Mouse (Mus musculus) lung, adult 2 months (tissue): Measurements from ENCODE around the gene Ndufs2. TPM values are rescaled to one million over a fixed set of nuclear protein-coding genes. Genes with fewer than 3 reads are reported as not detected.

Source experiments
- DNase-seq: peaks from one replicate; pipeline ENCODE4 v3.0.0; 2022
- H3K4me1 ChIP-seq: fragments of 200-500 bp; 2 replicates; pipeline ENCODE4 v1.6.1; 2011; ENCODE audit warnings: low read length; ENCODE audit not compliant: control insufficient read depth, insufficient read depth
- H3K4me3 ChIP-seq: fragments of 200-500 bp; replicated peaks from 2 replicates; pipeline ENCODE3; 2011; ENCODE audit warnings: low read depth, mild to moderate bottlenecking, control low read depth, low read length; ENCODE audit errors: extremely low read depth
- CTCF ChIP-seq: fragments of 200-500 bp; IDR thresholded peaks from 2 replicates; pipeline ENCODE4 v1.5.1; 2011; ENCODE audit warnings: mild to moderate bottlenecking, low read length, control low read depth; ENCODE audit not compliant: insufficient read depth
- POLR2A ChIP-seq: fragments of 200-500 bp; IDR thresholded peaks from 2 replicates; pipeline ENCODE4 v1.6.1; 2011; ENCODE audit warnings: low read depth, mild to moderate bottlenecking, control low read depth, low read length, borderline replicate concordance; ENCODE audit errors: extremely low read depth
- WGBS: fragments of 180-500 bp; shearing (Covaris S2); methylation state at CpG from one replicate; pipeline ENCODE4 v1.1.7; 2018; 5-methylcytosine and 5-hydroxymethylcytosine counted together
- polyA plus RNA-seq: library from polyadenylated mRNA; depleted of rRNA; stranded (reverse); fragments of >200 nt; gene quantifications from 2 replicates; pipeline ENCODE4 v1.2.3, GENCODE M21; 2012

Gene Ndufs2
- polyA plus RNA-seq, 1 experiment, result 118 TPM

DNA sequence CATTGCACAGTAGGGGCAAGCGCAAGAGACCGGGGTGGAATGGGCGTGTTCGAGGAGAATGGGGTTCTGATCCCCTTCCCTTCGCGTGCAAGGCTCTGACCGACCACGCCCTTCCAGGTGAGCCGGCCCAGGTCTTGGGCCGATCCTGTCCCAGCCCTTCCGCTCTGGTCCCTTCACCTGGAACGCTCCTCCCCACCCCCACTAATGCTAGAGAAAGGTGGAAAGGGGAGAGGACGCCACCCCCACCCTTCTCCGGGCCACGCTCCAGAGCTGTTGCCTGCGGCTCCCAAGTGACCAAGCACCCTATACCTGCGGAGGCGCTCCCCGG, 19.3 kb upstream of the Ndufs2 start:
- Histone ChIP-seq H3K4me1 (peaks cover 12% of the 10 kb centered on the region; the same call in 1 of the 2 replicates), H3K4me3 (peak overlapping the region; percentile 88)
- TF ChIP-seq CTCF, result no peak
- no peak for DNase-seq
- WGBS, result 2% methylated on average over 19 of the region's 19 CpGs

DNA sequence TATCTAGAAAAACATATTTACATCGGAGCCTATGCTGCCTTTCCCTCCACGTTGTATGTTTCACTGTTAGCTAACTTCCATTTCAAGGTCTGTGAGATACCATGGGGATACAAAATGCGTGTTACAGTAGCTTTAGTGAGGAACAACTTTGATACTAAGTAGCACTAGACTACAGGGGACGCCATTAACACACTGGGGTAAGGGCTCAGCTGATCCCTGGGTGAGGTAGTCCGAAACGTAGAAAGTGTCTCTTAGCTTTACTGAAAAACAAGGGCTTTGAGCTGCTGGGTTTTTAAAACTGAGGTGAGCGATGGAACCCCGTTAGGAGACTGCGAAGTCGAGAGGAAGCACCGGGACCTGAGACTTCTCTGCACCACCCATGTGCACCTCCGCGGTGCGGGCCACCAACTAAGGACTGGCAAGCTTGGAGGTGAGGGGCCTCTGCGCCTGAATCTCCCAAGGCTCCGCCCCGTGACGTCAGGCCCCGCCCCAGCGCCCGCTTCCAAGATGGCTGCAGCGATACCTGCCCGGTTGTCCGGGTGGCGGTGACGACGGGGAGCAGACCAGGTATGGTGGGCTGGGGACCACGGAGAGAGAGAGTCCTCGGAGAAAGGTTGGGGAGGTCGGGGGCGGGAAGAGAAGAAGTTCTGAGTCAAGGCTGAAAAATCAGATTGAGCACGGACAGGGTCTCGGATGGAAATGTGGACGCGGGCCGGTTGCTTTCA, 18.8 kb upstream of the Ndufs2 start, which contains the start of gene B4galt3:
TSS of gene B4galt3 (plus strand) at position 481 of the 725 bp plus-strand sequence.
- 4% methylated on average over 36 of the region's 36 CpGs for whole genome bisulfite sequencing
- H3K4me3 ChIP-seq, result peak within 1 kb of the TSS; percentile 88
- TF ChIP-seq CTCF, result no peak
- TF ChIP-seq POLR2A, result peak; percentile 97
- peaks cover 12% of the 10 kb centered on the region; the same call in 1 of the 2 replicates for H3K4me1 ChIP-seq
- DNase-seq, result peak; percentile 99

DNA sequence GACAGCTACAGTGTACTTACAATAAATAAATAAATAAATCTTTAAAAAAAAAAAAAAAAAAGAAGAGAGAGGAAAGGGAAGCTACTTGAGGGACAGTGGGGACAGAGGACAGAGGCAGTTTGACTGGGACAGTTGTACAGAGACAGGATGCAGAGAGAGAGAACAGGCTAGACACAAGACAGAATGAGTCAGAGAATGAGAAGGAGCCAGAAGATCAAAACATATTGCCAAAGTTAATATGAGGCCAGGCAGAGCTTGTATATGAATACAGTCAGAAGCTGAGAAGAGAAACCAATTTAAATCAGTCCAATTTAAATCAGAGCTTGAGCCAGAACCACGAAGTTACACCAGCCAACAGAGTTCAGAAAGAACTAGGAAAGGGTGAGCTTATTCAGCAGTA, 17.2 kb upstream of the Ndufs2 start:
- no peak for DNase-seq
- Histone ChIP-seq H3K4me1 (peaks cover 12% of the 10 kb centered on the region; the same call in 1 of the 2 replicates), H3K4me3 (no peak overlapping the region)
- 58% methylated on average over 1 of the region's 1 CpGs for WGBS
- no peak for TF ChIP-seq CTCF
- TF ChIP-seq POLR2A, result no peak

DNA sequence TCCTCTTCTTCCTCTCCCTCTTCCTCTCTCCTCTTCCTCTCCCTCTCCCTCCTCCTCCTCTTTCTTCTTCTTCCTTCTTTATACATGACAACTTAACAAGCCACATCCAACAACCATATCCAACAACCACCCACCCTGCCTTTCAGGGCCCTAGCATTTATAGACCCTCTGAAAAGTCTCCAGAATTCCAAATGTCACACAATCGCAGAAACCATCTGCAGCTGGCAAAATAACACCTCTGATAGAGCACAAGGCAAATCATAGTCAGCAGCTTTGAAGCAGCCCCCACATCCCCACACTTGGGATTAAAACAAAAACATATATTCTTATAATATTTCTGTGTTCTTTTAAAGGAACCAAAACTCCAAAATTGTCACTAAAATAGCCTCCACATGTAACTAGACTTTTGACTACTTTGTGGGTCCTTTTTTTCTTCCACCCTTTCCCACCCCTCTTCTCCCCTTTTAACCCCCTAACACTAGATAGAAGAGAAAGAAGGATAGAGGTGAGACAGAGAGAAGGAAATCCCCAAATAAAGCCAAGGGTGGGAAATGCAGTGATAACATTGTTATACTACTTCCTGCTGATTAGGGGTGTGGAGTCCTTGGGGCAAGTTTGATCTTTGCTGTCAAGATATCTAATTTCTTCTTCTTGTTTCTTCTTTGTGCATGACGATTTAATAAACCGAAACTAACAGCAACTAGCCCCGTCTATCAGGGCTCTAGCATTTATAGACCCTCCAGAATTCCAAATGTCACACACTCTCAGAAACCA, 15.0 kb upstream of the Ndufs2 start:
- Histone ChIP-seq H3K4me3 (no peak overlapping the region), H3K4me1 (peaks cover 6% of the 10 kb centered on the region; the same call in 1 of the 2 replicates)
- DNase-seq, result no peak
- no peak for TF ChIP-seq POLR2A
- 37% methylated on average over 4 of the region's 4 CpGs for WGBS

DNA sequence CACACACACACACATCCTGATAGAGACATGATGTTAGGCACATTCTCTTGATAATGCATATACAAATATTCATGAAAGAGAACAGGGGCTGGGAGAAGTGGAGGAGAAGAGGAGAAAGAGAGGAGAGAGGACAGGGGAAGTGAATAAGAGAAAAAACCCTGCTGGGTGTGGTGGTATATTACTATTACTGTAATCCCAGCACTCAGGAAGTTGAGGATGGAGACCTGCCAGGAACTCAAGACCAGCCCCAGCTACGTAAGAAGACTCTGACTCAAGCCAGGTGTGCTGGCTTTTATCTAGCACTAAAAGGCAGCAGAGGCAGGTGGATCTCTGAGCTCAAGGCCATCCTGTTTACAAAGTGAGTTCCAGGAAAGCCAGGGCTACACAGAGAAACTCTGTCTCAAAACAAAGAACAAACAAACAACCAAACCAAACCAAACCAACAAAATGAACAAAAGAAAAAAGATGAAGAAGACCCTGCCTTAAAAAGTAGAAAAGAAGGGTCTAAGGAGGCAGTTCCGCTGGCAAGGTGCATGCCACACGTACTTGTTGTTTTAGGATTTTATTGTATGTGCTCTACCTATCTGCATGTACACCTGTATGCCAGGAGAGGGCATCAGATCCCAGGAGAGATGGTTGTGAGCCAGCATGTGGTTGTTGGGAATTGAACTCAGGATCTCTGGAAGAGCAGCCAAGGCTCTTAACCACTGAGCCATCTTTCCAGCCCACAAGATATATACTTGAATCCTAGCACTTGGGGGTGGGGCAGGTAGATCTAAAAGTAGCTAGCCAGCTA, 12.7 kb upstream of the Ndufs2 start:
- 63% methylated on average over 3 of the region's 3 CpGs for WGBS
- TF ChIP-seq POLR2A (no peak), CTCF (no peak)
- H3K4me3 ChIP-seq, result no peak overlapping the region

DNA sequence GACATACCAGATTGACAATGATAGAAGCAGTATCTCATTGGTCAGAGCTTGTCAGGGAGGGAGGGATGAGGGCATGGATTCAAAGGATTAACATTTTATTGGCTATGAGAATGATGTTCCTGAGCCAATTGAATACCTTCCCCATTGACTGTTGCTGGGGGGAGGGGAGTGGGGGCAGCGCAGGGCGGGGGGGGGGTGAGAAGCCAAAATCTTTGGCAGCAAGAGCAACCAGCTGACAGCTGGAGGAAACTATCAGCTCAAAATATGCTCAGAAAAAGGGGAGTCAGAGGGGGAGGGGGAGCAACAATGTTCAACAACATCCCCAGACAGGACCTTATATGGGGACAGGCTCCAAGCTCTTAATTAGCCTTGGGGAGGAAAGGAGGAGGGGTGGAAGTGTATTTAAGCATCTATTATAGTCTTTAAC, 12.0 kb upstream of the Ndufs2 start:
- TF ChIP-seq CTCF (no peak), POLR2A (no peak)
- H3K4me1 ChIP-seq, result peaks cover 6% of the 10 kb centered on the region; the same call in 1 of the 2 replicates
- WGBS, result 7% methylated on average over 2 of the region's 2 CpGs

More for the DNA sequence above, 12.7 kb upstream of the Ndufs2 start:
- no peak for DNase-seq
- H3K4me1 ChIP-seq, result peaks cover 6% of the 10 kb centered on the region; the same call in 1 of the 2 replicates

DNA sequence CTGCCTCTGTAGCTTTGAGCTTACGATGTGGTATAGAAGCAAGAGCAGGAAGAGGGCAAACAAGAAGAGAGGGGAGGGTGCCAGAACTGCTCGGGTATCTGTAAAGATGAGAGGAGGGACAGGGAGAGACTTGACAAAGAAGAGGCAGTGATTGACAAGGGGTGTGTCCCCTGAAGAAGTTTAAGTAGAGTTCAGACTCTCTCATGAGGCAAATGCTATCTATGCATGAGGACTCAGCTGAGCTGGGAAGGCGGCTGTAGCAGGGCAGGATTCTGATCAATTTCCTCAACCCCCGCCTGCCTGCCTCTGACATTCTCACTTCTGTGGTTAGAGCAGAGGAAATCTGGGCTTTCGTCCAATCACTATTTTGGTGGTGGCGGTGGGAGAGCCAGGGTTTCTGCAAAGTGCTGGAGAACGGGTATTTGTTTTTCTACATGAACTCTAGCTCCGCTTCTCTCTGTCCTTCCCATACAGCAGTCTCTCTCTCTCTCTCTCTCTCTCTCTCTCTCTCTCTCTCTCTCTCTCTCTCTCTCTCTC, 11.5 kb upstream of the Ndufs2 start:
- no peak for TF ChIP-seq CTCF
- Histone ChIP-seq H3K4me3 (no peak overlapping the region), H3K4me1 (peaks cover 6% of the 10 kb centered on the region; the same call in 1 of the 2 replicates)
- 0% methylated on average over 8 of the region's 8 CpGs for WGBS
- no peak for DNase-seq

More for the DNA sequence above, 12.0 kb upstream of the Ndufs2 start:
- no peak overlapping the region for H3K4me3 ChIP-seq
- no peak for DNase-seq

DNA sequence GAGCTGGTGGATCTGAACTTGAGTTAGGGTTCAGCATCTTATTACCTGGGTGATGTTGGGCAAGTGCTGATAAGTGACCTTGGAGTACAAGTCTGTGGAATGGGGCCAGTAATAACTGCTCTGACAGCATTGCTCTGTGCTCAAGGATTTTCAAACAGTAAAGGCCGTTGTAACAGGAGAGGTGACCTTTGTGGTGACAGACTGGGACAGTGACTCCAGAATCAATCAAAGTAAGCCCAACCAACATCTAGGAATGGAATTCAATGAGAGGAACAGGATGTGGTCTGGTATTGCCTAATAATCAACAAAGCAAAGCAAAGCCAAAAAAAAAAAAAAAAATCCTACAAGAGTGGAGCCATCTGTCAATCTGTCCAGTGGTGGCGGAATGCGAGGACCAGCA, 9.1 kb upstream of the Ndufs2 start:
- WGBS, result 36% methylated on average over 3 of the region's 3 CpGs
- DNase-seq, result no peak
- Histone ChIP-seq H3K4me3 (no peak overlapping the region), H3K4me1 (peaks cover 6% of the 10 kb centered on the region; the same call in 1 of the 2 replicates)
- no peak for TF ChIP-seq POLR2A
- no peak for TF ChIP-seq CTCF

DNA sequence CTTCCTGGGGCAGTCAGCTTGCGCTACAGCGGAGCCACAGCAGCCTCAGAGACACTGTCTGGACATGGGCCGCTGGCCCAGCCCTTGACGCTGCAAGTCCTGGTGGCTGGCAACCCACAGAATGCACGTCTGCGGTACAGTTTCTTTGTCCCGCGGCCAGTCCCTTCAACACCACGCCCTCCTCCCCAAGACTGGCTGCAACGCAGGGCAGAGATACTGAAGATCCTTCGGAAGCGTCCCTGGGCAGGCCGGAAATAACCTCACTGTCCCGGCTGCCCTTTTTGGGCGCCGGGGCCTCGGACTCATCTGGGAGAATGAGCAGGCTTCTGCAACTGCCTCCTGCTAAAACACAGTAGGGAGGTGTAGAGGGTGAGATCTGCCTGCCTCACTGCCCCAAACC, 7.7 kb upstream of the Ndufs2 start:
- Histone ChIP-seq H3K4me3 (no peak overlapping the region), H3K4me1 (peaks cover 6% of the 10 kb centered on the region; the same call in 1 of the 2 replicates)
- whole genome bisulfite sequencing, result 69% methylated on average over 17 of the region's 17 CpGs
- TF ChIP-seq POLR2A, result no peak
- no peak for DNase-seq

DNA sequence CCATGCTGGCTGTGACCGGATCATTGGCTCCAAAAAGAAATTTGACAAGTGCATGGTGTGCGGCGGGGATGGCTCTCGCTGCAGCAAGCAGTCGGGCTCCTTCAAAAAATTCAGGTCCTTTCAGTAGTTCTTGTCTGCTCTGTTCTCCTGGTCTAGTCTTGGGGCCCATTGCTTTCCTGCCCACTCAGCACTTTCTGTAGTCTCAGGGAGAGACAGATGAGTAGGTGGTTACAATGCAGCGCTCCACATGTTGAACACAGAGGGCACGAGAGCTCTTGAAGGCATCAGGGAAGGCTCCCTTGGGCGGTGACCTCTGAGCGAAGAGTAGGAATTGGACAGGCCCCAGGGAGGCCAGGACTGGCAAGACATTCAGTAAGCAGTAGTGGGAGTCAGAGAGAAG, 6.6 kb upstream of the Ndufs2 start:
- 82% methylated on average over 9 of the region's 9 CpGs for WGBS
- no peak for TF ChIP-seq CTCF
- no peak for TF ChIP-seq POLR2A
- Histone ChIP-seq H3K4me1 (peaks cover 6% of the 10 kb centered on the region; the same call in 1 of the 2 replicates), H3K4me3 (no peak overlapping the region)
- no peak for DNase-seq
